Mouse (Mus musculus): ENCODE measurements around the gene Glt8d2.

Gene Glt8d2

DNA sequence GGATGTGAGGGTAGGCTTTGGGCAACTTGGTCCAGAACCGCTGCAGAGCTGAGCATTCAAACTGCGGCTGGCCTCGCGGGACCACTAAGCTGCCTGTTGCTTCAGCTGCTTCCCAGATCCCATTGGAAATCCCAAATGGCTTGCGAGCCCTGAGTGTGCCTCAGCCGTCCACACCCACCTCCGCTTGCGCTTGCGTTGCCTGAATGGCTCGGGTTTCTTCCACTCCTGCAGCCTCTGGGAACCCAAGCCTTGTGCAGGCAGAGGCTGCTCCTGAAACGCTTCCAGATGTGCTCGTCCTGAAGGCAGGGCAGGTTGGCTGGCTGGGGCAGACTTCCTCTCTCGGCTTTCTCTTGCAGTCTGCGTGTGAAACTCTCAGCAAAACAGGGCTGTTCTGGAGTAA lies at the start of gene Glt8d2:
TSS of gene Glt8d2 (minus strand) at position 157 of the 400 bp plus-strand sequence.
- no peak for DNase-seq (ENCODE audit: low read depth, low spot score)

GRCm38 (mm10) chr10:82699296-82699941 lies 9.0 kb upstream of the Glt8d2 start:
- no peak for DNase-seq (ENCODE audit: low read depth, low spot score)

- DNase-seq (ENCODE audit: low read depth, low spot score): peak; percentile 43
Observed at GRCm38 (mm10) chr10:82698712-82699261, 8.3 kb upstream of the Glt8d2 start.

DNA sequence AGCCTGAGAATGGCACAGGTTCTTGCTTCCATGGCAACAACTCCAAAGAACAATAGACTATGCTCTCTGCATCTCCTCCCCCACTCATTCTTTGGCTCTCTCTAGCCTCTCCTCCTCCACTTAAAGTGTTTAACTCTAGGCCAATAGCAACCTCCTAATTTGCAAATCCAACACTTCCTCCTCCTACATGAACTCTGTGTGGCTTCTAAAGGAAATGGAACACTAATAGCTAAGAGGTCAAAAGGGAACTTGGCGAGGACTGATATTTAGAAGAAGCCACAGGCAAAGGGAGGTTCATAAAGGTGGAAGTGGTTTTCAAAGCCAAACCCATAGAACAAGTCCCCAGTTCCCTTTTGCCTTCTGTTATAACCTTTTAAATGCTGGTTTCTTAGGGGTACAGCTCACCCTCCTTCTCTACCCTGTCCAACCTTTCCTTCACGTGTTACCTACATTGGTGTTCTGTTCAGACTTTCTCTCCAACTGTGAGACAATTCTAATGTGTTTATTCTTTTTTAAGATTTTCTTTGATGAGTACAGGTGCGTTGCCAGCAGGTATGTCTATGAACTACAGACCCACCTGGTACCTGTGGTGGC lies 7.0 kb upstream of the Glt8d2 start:
- DNase-seq (ENCODE audit: low read depth, low spot score): no peak

- no peak for DNase-seq (ENCODE audit: low read depth, low spot score)
Observed at GRCm38 (mm10) chr10:82696453-82697079, 6.1 kb upstream of the Glt8d2 start.

GRCm38 (mm10) chr10:82695956-82696355 lies 5.5 kb upstream of the Glt8d2 start, which contains the start of gene Hcfc2:
TSS of gene Hcfc2 (plus strand) at chr10:82696160.
- no peak for DNase-seq (ENCODE audit: low read depth, low spot score)

GRCm38 (mm10) chr10:82689681-82690211 lies 704 bp downstream of the Glt8d2 start:
- no peak for DNase-seq (ENCODE audit: low read depth, low spot score)

DNA sequence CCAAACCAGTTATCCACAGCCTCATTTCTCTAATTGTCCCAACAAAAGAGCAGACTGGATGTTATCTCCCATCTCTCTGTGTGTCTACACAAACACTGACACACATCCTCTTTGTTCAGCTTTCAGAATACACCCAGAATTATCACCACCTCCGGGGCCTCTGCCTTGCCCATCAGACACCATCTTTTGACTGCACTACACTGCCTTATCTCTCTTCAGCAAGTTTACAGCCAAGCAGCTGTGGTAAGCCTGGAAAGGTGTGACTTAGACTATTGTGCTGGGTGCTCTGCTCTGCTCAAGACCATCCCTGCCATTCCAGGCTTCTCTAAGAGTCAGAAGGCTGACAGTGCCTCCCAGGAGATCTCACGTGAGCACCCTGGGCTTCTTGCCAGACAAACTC lies 5.0 kb downstream of the Glt8d2 start:
- no peak for DNase-seq (ENCODE audit: low read depth, low spot score)

DNA sequence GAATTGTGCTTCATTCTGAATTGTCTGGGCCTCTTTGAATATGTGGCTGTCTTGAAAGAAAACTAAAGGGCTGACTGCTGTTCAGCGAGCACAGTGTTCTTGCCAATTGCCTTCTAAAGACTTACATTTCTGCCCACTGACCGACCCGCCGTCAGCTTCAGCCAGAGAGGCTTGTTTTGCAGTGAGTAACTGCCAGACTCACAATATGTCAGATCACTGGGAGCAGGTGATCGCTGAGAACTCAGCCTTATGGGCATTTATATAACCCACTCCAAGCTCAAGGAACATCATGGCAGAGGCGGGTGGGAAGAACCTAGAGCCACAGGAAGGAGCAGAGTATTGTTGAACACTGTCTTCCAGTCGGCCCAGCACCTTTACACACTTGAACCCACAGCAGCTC lies 8.8 kb downstream of the Glt8d2 start:
- DNase-seq (ENCODE audit: low read depth, low spot score): no peak

DNA sequence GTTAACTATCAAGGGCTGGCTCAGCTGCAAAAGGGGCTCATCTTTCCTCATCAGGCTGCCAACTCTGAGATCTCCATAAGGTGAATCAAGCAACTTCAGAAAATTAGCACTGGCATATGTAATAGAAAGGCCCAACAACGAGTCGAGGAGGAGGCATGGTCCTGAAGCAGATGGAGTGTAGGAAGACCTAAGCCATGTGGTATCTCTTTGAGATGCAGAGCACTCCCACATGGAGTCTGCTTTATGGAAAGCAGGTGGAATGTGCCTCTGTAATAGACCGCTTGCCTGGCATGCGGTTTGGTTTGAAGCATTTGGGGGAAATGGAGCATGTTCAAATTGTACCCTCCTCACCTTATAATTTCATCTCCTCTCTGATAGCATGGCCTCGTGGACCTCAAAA lies 9.7 kb downstream of the Glt8d2 start:
- DNase-seq (ENCODE audit: low read depth, low spot score): no peak

GRCm38 (mm10) chr10:82676949-82677348 lies 13.5 kb downstream of the Glt8d2 start:
- no peak for DNase-seq (ENCODE audit: low read depth, low spot score)

DNA sequence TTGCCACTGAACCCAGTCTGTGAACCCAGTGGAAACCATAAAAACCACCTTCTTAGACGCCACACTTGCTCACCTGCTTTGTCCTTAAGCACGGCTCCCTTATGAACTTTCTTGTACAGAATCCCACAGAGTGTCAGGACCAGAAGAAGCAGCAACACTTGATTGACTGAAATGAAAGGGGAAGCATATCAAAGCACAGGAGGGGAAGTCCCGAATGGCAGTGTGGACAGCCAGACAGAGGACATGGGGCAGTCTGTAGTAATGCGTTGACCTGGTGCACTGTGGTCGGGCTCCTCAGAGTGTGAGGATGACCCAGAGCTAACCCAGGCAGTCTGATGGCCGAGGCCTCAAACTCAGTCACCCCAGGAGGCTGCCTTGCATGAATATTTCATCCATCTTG lies 20.2 kb downstream of the Glt8d2 start:
- DNase-seq (ENCODE audit: low read depth, low spot score): no peak

DNA sequence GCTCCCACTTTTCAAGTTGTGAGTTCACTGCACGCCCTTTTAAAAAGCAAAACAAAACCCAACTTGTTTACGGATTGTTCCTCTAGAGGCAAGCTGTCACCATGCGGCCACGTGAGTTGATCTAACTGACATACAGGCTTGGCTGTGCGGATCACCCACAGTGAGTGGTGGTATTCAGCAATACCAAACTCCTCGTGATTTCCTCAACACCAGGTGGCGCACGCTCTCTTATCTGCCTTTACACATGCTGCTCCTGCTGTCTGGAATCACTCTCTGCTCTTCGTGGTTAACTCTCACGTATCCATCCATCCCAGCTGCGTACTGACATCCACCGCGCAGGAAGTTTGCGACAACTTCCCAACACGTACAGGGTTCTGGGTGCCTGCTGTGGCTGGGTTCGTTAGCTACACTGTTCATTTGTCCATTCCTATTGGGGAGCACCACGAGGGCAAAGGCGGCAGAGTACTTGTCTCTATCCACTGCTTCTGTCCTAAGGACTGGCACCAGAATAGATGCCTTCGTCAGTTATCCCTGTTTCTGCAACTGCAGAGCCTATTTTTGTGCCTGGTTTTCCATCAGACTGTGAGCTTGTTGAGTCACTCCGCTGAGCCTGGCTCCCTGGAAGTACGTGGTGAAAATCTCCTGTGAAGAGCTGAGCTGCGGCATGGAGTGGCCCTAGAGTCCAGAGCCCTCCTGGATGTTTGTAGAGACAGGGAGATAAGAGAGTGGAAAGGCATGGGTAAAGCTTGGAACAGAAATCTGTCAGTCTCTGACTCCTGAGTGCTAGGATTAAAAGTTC lies 23.8 kb downstream of the Glt8d2 start:
- peak; percentile 78 for DNase-seq (ENCODE audit: low read depth, low spot score)

DNA sequence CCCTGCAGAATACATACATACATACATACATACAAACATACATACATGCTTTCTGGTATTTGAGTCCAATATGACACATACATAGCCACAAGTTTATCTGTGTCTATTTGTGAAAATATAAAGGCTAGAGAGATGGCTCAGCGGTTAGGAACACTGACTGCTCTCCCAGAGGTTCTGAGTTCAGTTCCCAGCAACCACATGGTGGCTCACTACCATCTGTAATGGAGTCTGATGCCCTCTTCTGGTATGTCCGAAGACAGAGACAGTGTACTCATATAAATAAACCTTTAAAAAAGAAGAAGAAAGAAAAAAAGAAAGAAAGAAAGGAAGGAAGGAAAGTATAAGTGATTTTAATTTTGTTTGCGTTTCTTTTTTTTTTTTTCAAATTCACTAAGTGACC lies 24.5 kb downstream of the Glt8d2 start:
- no peak for DNase-seq (ENCODE audit: low read depth, low spot score)

GRCm38 (mm10) chr10:82663289-82663688 lies 27.2 kb downstream of the Glt8d2 start:
- no peak for DNase-seq (ENCODE audit: low read depth, low spot score)

GRCm38 (mm10) chr10:82662267-82662990 lies 28.0 kb downstream of the Glt8d2 start:
- no peak for DNase-seq (ENCODE audit: low read depth, low spot score)

DNA sequence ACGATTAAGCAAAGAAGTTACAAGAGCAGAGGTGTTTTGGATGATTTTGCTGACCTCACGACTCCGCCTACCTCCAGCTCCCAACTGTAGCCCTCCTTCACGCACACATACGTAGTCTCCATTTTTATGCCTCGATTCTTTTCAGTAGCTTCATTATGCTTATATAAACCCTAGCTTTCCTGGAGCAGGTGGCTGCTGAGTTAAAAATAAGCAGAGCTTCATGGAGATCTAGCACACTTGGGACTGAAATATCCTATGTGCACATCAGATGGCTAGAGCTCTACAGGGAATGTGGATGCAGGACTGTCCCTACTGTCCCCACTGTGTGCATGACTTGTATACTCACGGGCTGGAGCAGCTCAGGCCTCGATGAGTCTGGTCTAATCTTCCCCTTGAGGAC lies 28.6 kb downstream of the Glt8d2 start:
- DNase-seq (ENCODE audit: low read depth, low spot score): no peak

DNA sequence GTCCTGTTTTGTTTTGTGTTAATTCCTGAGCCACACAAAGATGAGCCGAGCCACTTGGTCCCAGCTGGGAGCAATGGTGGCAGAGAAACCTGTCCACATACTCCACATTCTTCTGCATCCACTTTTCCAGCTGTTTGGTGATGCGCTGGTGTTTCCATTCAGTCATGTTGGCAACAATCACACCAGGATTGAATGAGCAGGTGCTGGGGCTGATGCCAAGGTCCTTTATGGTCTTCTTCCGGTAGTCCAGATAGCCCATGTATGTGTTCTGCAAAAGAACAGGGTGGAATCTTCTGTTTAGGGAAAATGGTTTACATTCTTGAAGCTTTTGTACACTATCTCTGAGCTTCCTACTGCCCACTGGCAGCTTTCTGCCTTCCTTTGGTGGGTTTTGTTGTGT lies 35.9 kb downstream of the Glt8d2 start:
- no peak for DNase-seq (ENCODE audit: low read depth, low spot score)

DNA sequence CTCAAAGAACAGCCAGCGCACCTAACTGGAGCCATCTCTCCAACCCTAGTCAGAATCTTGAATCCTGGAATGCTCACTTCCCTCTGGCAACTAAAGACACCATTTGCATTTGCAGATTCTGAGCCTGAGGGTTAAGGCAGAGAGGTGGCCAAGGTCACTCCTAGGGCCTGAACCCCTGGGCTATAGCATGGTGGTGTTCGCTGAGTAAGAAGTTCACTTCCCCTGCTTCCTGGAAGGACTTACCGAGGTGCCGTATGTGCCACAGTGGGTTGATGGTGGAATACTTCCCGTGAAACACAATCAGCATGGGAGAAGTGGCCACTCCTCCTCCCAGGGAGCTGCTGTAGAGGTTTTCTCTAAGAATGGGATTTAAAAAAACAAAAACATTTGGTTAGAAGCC lies 37.8 kb downstream of the Glt8d2 start:
- DNase-seq (ENCODE audit: low read depth, low spot score): no peak

DNA sequence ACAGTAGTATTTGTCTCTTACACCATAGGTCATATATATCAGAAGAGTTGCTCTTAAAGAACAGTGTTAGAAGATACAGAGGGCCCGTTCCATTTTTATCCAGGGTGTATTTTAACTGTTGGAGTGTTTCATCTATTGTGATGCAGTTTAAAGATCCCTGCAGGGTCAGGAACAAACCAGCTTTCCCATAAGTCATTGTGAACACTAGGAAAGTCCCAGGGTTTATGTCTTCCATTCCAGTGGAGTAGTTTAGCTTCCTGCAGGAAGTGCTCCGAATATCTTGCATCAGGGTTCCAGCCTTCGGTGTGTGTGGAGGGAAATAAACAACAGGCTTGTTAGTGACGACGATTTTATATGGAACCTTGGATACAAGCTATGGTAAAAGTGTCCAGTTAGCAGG lies 39.2 kb downstream of the Glt8d2 start:
- no peak for DNase-seq (ENCODE audit: low read depth, low spot score)

- no peak for DNase-seq (ENCODE audit: low read depth, low spot score)
Observed at GRCm38 (mm10) chr10:82647205-82647811, 43.1 kb downstream of the Glt8d2 start.
